Mouse (Mus musculus) liver, adult 2 months (tissue): ENCODE measurements at regions not wholly inside any gene's neighbourhood (a gene's known extent, or its start where the extent isn't known, plus 50 kb on each side); places are given as distances from the start of the nearest gene placed in this dataset.

Experiments
- CTCF ChIP-seq: fragments of 200-500 bp; IDR thresholded peaks from 2 replicates; pipeline ENCODE4 v1.5.1; 2011; ENCODE audit warnings: low read depth, low read length, control low read depth
- POLR2A ChIP-seq: fragments of 200-500 bp; IDR thresholded peaks from 2 replicates; pipeline ENCODE4 v1.6.1; 2011; ENCODE audit warnings: low read length, control low read depth; ENCODE audit not compliant: insufficient read depth; ENCODE audit errors: extremely low read depth

DNA sequence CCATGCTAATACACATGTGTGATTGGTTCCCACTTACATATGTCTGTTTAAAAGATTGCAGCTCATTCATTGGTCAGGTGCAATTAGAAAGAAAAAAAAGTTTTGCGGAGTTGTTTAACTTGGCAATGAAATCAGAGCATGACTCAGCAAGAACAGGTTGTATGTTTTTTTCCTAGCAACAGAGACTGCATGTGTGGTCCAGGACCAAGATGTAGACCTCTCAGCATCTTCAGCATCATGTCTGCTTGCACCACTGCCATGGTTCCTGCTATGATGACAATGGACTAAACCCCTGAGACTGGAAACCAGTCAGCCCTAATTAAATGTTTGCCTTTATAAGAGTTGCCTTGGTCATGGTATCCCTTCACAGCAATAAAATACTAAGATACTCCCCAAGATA lies 236.4 kb downstream of the Ipo11 start:
- TF ChIP-seq CTCF: no peak
- no peak for TF ChIP-seq POLR2A
